In genomic region chr7:24628685-24629610, GRCm38 (mm10) we compare ENCODE assay signal across 9 mouse cellular contexts. TPM values are rescaled to one million over a fixed set of nuclear protein-coding genes. Genes with fewer than 3 reads are reported as not detected.
A peak's percentile ranks its signal among the peaks of the same experiment; 100 is the strongest.
DNase-seq lines count a peak whose midpoint lies in the region; ATAC-seq and TF ChIP-seq lines count a peak whose summit lies in the region.
"Had no signal": no experiment of that assay in that cellular context is flagged by ENCODE, and none has a peak within 500 bp of the region (broad histone marks: within the 10 kb centered on the region; RNA-seq: fewer than 3 reads in every experiment).

No protein-coding gene starts in this region.

- no peak overlapping the region for H3K4me3 ChIP-seq in G1E (ENCODE audit: low read depth, low read length)
- H3K4me3 ChIP-seq in forebrain, embryonic 15.5 days, result peak overlapping the region; percentile 30
- H3K4me3 ChIP-seq in megakaryocyte, embryonic 14.5 days (replicated peaks), result peak overlapping the region; percentile 79

- peak overlapping the region; percentile 35; the same call in 1 of the 2 replicates for H3K9ac ChIP-seq in forebrain, embryonic 15.5 days (replicated peaks)

- no peak overlapping the region for H3K27ac ChIP-seq in forebrain, embryonic 15.5 days (replicated peaks)

- H3K4me1 ChIP-seq in G1E (ENCODE audit: insufficient read depth, low read depth, low read length), result no peaks in the 10 kb centered on the region
- H3K4me1 ChIP-seq in forebrain, embryonic 15.5 days, result peaks cover 6% of the 10 kb centered on the region; the same call in 1 of the 2 replicates
- H3K4me1 ChIP-seq in megakaryocyte, embryonic 14.5 days, result peaks cover 15% of the 10 kb centered on the region

- H3K4me2 ChIP-seq in forebrain, embryonic 15.5 days (replicated peaks), result peak overlapping the region; percentile 52

- H3K27me3 ChIP-seq in G1E (ENCODE audit: insufficient read depth, low read length), result no peaks in the 10 kb centered on the region
- 0 out of 2 replicates have a peak, but pooled peaks cover 2% of the 10 kb centered on the region for H3K27me3 ChIP-seq in forebrain, embryonic 15.5 days
- H3K27me3 ChIP-seq in megakaryocyte, embryonic 14.5 days (replicated peaks), result peaks cover 8% of the 10 kb centered on the region

- H3K9me3 ChIP-seq in G1E (replicated peaks), result no peaks in the 10 kb centered on the region; the same call in 1 of the 2 replicates
- H3K9me3 ChIP-seq in forebrain, embryonic 15.5 days, result no peaks in the 10 kb centered on the region
- H3K9me3 ChIP-seq in megakaryocyte, embryonic 14.5 days, result no peaks in the 10 kb centered on the region

- 9% methylated on average over 28 of the region's 33 CpGs for WGBS in forebrain, embryonic 15.5 days

- ATAC-seq in G1E (ENCODE audit: extremely low read depth, insufficient number of reproducible peaks, low FRiP score, poor library complexity, severe bottlenecking), result no peak
- peak; percentile 84 for ATAC-seq in forebrain, embryonic 15.5 days (replicated peaks)
- ATAC-seq in hematopoietic stem cell, adult 5-6 weeks (replicated peaks in 1 of 2; ENCODE audit: insufficient read depth in 1 of 2, low FRiP score in 2 of 2, low TSS enrichment in 1 of 2, low read depth in 1 of 2, poor library complexity in 2 of 2, severe bottlenecking in 2 of 2), result peak; percentile 76 to 89

- no peak for TF ChIP-seq CTCF in G1E (IDR thresholded peaks at IDR 0.05; ENCODE audit: low read depth, low read length)

- peaks cover 23% of the 10 kb centered on the region for H3K36me3 ChIP-seq in G1E (replicated peaks)
- H3K36me3 ChIP-seq in forebrain, embryonic 15.5 days, result no peaks in the 10 kb centered on the region
- peaks cover 32% of the 10 kb centered on the region for H3K36me3 ChIP-seq in megakaryocyte, embryonic 14.5 days (replicated peaks; ENCODE audit: low read length)

- DNase-seq in G1E (ENCODE audit: low spot score), result peak; percentile 28
- peak; percentile 41 for DNase-seq in c-Kit-negative CD71-positive TER-119-positive erythroid progenitor cells, embryonic 14.5 days (ENCODE audit: low read depth, low spot score)
- peak; percentile 28 to 51 for DNase-seq in layer of hippocampus, postnatal 14 days (ENCODE audit: low spot score in 2 of 2)
- peak; percentile 65 to 66 for DNase-seq in right cerebral cortex, postnatal 10 days (ENCODE audit: low spot score in 2 of 2)
- peak; percentile 91 for DNase-seq in urinary bladder, postnatal 14 days (ENCODE audit: low spot score)

RNA-seq across cellular contexts. Expression of gene Lypd3, which starts 7.4 kb away (rescaled TPM):
- total RNA-seq in G1E (2014; fragmentation: Nextera tagmentation) (not detected in 2 replicates), G1E (2017) (0.23 TPM in 1 of 2 replicates, not detected in the other)
- not detected in 2 replicates for polyA plus RNA-seq in G1E (2012)
- polyA plus RNA-seq in forebrain, embryonic 15.5 days (2015; fragmentation: Nextera tagmentation; extraction: Ambion mirVana), result 0.18 and 0.23 TPM in 2 replicates
- total RNA-seq in hematopoietic stem cell, adult 5-6 weeks (2017), result not detected in 2 replicates
- total RNA-seq in layer of hippocampus, postnatal 14 days (2021), result 1 to 10 TPM; 1.2 to 1.3 TPM
- polyA plus RNA-seq in megakaryocyte, embryonic 14.5 days (2012; ENCODE audit: insufficient read depth, low replicate concordance), result not detected in 2 replicates

RNA-seq across cellular contexts. Expression of gene Phldb3, which starts 18.4 kb away (rescaled TPM):
- total RNA-seq in G1E (2014; fragmentation: Nextera tagmentation), result 2.3 and 8.0 TPM in 2 replicates
- 1.1 and 1.4 TPM in 2 replicates for total RNA-seq in G1E (2017)
- 4.9 and 6.0 TPM in 2 replicates for polyA plus RNA-seq in G1E (2012)
- polyA plus RNA-seq in forebrain, embryonic 15.5 days (2015; fragmentation: Nextera tagmentation; extraction: Ambion mirVana), result not detected in 2 replicates
- total RNA-seq in hematopoietic stem cell, adult 5-6 weeks (2017), result 13.9 and 17.5 TPM in 2 replicates
- total RNA-seq in layer of hippocampus, postnatal 14 days (2021), result under 1 TPM; 0.28 to 0.60 TPM
- polyA plus RNA-seq in megakaryocyte, embryonic 14.5 days (2012; ENCODE audit: insufficient read depth, low replicate concordance), result 2.0 and 8.9 TPM in 2 replicates

RNA-seq across cellular contexts. Expression of gene Zfp575, which starts 41.5 kb away (rescaled TPM):
- total RNA-seq in G1E (2014; fragmentation: Nextera tagmentation) (not detected in 2 replicates), G1E (2017) (0.05 TPM in 1 of 2 replicates, not detected in the other)
- polyA plus RNA-seq in G1E (2012), result not detected in 2 replicates
- 11.6 and 11.7 TPM in 2 replicates for polyA plus RNA-seq in forebrain, embryonic 15.5 days (2015; fragmentation: Nextera tagmentation; extraction: Ambion mirVana)
- total RNA-seq in hematopoietic stem cell, adult 5-6 weeks (2017), result not detected in 2 replicates
- 1 to 10 TPM; 5.8 to 6.3 TPM for total RNA-seq in layer of hippocampus, postnatal 14 days (2021)
- 0.30 TPM in 1 of 2 replicates, not detected in the other for polyA plus RNA-seq in megakaryocyte, embryonic 14.5 days (2012; ENCODE audit: insufficient read depth, low replicate concordance)

RNA-seq across cellular contexts. Expression of gene Ethe1, which starts 41.6 kb away (rescaled TPM):
- total RNA-seq in G1E (2014; fragmentation: Nextera tagmentation) (9.1 and 12.0 TPM in 2 replicates), G1E (2017) (4.8 and 8.6 TPM in 2 replicates)
- 11.0 and 12.0 TPM in 2 replicates for polyA plus RNA-seq in G1E (2012)
- 17.4 and 18.9 TPM in 2 replicates for polyA plus RNA-seq in forebrain, embryonic 15.5 days (2015; fragmentation: Nextera tagmentation; extraction: Ambion mirVana)
- total RNA-seq in hematopoietic stem cell, adult 5-6 weeks (2017), result 14.2 and 16.4 TPM in 2 replicates
- 1 to 10 TPM; 8.2 to 8.6 TPM for total RNA-seq in layer of hippocampus, postnatal 14 days (2021)
- 14.5 and 17.5 TPM in 2 replicates for polyA plus RNA-seq in megakaryocyte, embryonic 14.5 days (2012; ENCODE audit: insufficient read depth, low replicate concordance)

RNA-seq across cellular contexts. Expression of gene Tex101, which starts 47.5 kb away (rescaled TPM):
- total RNA-seq in G1E (2014; fragmentation: Nextera tagmentation) (not detected in 2 replicates), G1E (2017) (0.16 TPM in 1 of 2 replicates, not detected in the other)
- polyA plus RNA-seq in G1E (2012), result not detected in 2 replicates
- not detected in 2 replicates for polyA plus RNA-seq in forebrain, embryonic 15.5 days (2015; fragmentation: Nextera tagmentation; extraction: Ambion mirVana)
- not detected in 2 replicates for total RNA-seq in hematopoietic stem cell, adult 5-6 weeks (2017)
- total RNA-seq in layer of hippocampus, postnatal 14 days (2021), result not detected
- polyA plus RNA-seq in megakaryocyte, embryonic 14.5 days (2012; ENCODE audit: insufficient read depth, low replicate concordance), result not detected in 2 replicates
- polyA plus RNA-seq: gonadal fat pad, adult 2 months had no signal

Comparison
In these comparisons a context has a peak if more than half of its experiments do, and no peak if none do; other contexts are left out.
1. DNase-seq: peak in every context shown above with its lines; median percentile 91 in urinary bladder, postnatal 14 days; 66 in right cerebral cortex, postnatal 10 days; 41 in c-Kit-negative CD71-positive TER-119-positive erythroid progenitor cells, embryonic 14.5 days; 40 in layer of hippocampus, postnatal 14 days; 28 in G1E.